Mouse (Mus musculus): ENCODE measurements around the gene Gm26920. TPM values are rescaled to one million over a fixed set of nuclear protein-coding genes. Genes with fewer than 3 reads are reported as not detected.

The Gm26920 gene
- polyA plus RNA-seq, 1 experiment from 2014 or later = not detected

DNA sequence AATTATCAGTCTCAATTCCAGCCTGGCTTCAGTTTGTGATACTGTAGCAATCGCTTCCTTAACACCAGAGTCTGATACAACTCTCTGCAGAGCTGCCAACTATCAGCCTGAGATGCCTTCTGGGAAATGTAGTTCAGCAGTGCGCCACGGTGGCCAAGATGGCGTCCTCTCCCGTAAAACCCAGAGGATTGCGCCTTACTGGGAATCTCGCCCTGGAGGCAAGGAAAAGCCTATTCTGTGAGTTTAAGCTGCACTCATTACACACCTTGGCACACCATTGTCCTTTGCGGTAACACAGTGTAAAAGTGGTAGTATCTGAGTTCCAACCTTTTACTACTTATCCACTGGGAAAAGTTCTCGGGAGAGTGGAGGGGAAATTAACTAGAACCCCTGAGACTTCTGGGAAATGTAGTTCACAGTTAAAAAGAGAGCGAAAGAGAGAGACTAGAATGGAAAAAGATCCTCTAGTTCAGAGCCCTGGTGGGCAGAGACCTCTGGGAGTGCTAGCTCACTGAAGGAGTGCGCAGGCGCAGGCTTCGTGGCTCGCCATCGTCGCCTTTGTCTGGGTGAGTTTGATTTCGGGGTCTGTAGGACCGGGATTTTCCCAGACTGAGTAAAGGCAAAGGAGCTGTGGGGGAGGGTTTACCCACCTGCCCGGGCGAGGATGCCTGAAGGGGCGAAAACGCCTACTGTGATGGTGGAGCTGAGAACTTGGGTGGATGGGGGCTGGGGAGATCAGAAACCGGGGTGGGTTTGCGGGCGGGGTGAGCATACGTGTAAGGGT lies 4.6 kb upstream of the Gm26920 start, which contains the start of gene Zfp260:
Gene Zfp260 (plus strand): TSS at position 132 of the 784 bp plus-strand sequence.
- under 1% methylated on average over 26 of the region's 26 CpGs for WGBS (ENCODE audit: insufficient replicate concordance)
- ATAC-seq (ENCODE audit: insufficient read depth) = peak; percentile 63
- H3K9ac ChIP-seq = peak within 1 kb of the TSS; percentile 54
- H3K27me3 ChIP-seq = no peaks in the 10 kb centered on the region
- no peaks in the 10 kb centered on the region for H3K9me3 ChIP-seq (replicated peaks)
- H3K27ac ChIP-seq (replicated peaks) = peak within 1 kb of the TSS; percentile 82
- H3K4me2 ChIP-seq = peak within 1 kb of the TSS; percentile 83
- H3K36me3 ChIP-seq (replicated peaks) = 0 out of 2 replicates have a peak, but pooled peaks cover 4% of the 10 kb centered on the region
- peaks cover 34% of the 10 kb centered on the region for H3K4me1 ChIP-seq (replicated peaks)
- H3K4me3 ChIP-seq (replicated peaks) = peak within 1 kb of the TSS; percentile 73

DNA sequence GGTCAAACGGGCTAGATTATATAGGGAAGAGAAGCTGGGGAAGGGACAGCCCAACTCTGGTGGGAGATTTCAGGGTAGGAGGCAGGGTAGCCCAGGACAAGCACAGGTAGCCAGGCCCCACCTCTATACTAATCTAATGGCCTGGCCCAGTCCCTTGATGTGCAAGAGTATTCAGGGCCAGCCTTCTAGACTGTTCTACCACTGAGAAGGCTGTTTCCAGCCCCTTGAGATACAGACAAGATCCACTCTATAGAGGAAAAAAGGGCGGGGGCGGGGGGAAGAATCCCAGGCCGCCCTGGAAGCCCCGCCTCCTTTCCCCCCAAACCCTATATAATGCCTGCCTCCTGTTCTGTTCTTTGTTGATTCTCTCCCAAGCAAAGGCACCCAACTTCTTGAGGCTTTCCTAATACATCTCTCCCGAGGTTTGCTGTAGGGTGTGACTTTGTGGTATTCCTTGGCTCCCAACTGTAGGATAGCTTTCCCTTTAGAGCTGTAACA lies 3.8 kb upstream of the Gm26920 start:
- H3K4me2 ChIP-seq = peak overlapping the region; percentile 83
- peaks cover 43% of the 10 kb centered on the region for H3K4me1 ChIP-seq (replicated peaks)
- H3K27me3 ChIP-seq = no peaks in the 10 kb centered on the region
- peak overlapping the region; percentile 73 for H3K4me3 ChIP-seq (replicated peaks)
- 0 out of 2 replicates have a peak overlapping the region, but pooled peaks have one; percentile 82 for H3K27ac ChIP-seq (replicated peaks)
- H3K36me3 ChIP-seq (replicated peaks) = no peaks in the 10 kb centered on the region
- WGBS (ENCODE audit: insufficient replicate concordance) = 65% methylated on average over 6 of the region's 6 CpGs
- H3K9me3 ChIP-seq (replicated peaks) = no peaks in the 10 kb centered on the region
- H3K9ac ChIP-seq = no peak overlapping the region
- ATAC-seq (ENCODE audit: insufficient read depth) = no peak

DNA sequence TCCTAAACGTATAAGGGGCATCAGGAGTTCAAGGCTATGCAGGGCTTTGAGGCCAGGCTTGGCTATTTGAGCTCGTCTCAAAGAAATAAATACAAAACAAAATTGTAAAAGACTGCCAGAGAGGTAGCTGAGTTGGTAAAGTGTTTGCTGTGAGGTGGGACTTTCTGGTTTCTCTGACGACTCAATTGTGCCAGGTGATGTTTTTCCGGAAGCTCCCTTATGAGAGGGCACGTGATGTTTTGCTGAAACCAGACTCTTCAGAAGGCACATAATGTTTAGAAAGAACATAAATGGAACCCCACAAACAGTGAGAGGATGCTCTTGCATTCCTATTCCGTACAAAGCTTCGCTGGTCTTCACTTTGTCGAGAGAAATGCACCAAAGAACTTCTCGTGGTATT lies 2.5 kb upstream of the Gm26920 start:
- Histone ChIP-seq H3K4me1 (replicated peaks) (peaks cover 39% of the 10 kb centered on the region), H3K9me3 (replicated peaks) (no peaks in the 10 kb centered on the region), H3K36me3 (replicated peaks) (no peaks in the 10 kb centered on the region), H3K4me3 (replicated peaks) (no peak overlapping the region), H3K27ac (replicated peaks) (no peak overlapping the region), H3K27me3 (no peaks in the 10 kb centered on the region), H3K4me2 (no peak overlapping the region), H3K9ac (no peak overlapping the region)
- ATAC-seq (ENCODE audit: insufficient read depth) = no peak
- 60% methylated on average over 9 of the region's 9 CpGs for WGBS (ENCODE audit: insufficient replicate concordance)

DNA sequence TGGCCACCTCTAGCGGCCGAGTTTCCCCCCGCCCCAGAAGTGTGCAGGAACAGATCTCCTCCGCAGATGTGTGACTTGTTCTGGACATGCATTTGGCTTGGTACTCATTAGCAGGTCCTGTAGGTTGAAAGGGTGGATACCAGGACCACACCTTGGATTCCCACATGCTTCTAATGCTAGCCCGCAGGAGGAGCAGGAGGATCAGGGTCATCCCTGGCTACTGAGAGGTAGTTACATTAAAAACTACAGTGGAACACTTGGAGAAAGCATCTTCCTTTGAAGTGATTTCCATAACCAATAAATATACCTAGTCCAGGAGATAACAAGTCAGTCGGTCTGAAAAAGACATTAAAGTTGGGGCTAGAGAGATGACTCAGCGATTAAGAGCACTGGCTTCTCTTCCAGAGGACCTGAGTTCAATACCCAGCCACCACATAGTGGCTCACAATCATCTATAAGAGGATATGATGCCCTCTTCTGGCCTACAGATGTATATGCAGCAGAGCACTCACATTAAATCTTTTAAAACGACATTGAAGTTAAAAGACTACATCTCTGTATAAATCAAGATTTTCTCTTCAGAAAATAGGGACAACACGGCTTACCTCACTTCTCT lies 868 bp upstream of the Gm26920 start:
- Histone ChIP-seq H3K27ac (replicated peaks) (peak overlapping the region; percentile 74), H3K4me3 (replicated peaks) (peak overlapping the region; percentile 64), H3K9me3 (replicated peaks) (no peaks in the 10 kb centered on the region), H3K4me1 (replicated peaks) (peaks cover 34% of the 10 kb centered on the region), H3K4me2 (peak overlapping the region; percentile 85), H3K27me3 (no peaks in the 10 kb centered on the region), H3K36me3 (replicated peaks) (0 out of 2 replicates have a peak, but pooled peaks cover 4% of the 10 kb centered on the region), H3K9ac (peak overlapping the region; percentile 15; the same call in 1 of the 2 replicates)
- 6% methylated on average over 9 of the region's 9 CpGs for WGBS (ENCODE audit: insufficient replicate concordance)
- no peak for ATAC-seq (ENCODE audit: insufficient read depth)

DNA sequence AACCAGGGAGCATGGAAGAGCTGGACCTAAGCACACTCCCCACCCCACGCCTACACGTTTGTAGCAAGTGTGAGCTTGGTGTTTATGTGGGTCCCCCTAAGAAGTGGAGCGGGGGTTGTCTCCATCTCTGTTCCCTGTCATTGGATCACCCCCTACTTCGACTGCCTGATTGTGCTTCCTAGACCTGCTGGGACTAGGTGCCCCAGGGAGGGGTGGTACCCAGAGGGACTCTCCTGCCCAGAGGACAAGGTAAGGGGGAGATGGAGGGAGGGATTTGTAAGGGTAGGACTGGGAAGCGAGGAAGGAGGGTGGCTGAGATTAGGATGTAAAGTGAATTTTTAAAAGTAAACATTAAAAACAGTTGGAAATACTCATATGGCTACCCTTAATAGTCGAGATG lies 805 bp downstream of the Gm26920 start:
- no peaks in the 10 kb centered on the region for H3K27me3 ChIP-seq
- no peak overlapping the region for H3K27ac ChIP-seq (replicated peaks)
- no peak for ATAC-seq (ENCODE audit: insufficient read depth)
- H3K9me3 ChIP-seq (replicated peaks) = no peaks in the 10 kb centered on the region
- peaks cover 27% of the 10 kb centered on the region for H3K4me1 ChIP-seq (replicated peaks)
- peak overlapping the region; percentile 85 for H3K4me2 ChIP-seq
- peak overlapping the region; percentile 64 for H3K4me3 ChIP-seq (replicated peaks)
- peaks cover 12% of the 10 kb centered on the region for H3K36me3 ChIP-seq (replicated peaks)
- peak overlapping the region; percentile 50 for H3K9ac ChIP-seq
- 21% methylated on average over 6 of the region's 6 CpGs for WGBS (ENCODE audit: insufficient replicate concordance)

DNA sequence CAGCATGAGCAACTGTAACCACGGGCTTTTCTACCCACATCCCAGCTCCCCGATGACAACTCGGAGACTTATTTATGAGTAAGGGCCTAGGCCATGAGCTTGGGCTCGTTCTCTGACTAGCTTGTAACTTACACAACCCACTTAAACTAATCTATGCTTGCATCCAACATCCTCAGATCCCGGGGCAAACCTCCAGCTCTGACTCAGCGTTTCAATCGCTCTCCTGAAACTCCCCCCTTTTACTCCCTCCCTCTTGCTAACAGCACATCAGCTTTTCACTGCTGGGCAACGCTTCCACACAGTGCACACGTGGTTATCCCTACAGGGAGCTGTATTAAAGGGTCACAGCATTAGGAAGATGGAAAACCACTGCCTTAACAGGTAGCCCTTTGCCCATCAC lies 3.7 kb downstream of the Gm26920 start:
- H3K4me3 ChIP-seq (replicated peaks) = no peak overlapping the region
- H3K4me1 ChIP-seq (replicated peaks) = peaks cover 19% of the 10 kb centered on the region
- no peaks in the 10 kb centered on the region for H3K9me3 ChIP-seq (replicated peaks)
- H3K4me2 ChIP-seq = no peak overlapping the region
- H3K27ac ChIP-seq (replicated peaks) = no peak overlapping the region
- no peak overlapping the region for H3K9ac ChIP-seq
- no peak for ATAC-seq (ENCODE audit: insufficient read depth)
- peaks cover 12% of the 10 kb centered on the region for H3K36me3 ChIP-seq (replicated peaks)
- no peaks in the 10 kb centered on the region for H3K27me3 ChIP-seq
- 69% methylated on average over 9 of the region's 9 CpGs for WGBS (ENCODE audit: insufficient replicate concordance)

DNA sequence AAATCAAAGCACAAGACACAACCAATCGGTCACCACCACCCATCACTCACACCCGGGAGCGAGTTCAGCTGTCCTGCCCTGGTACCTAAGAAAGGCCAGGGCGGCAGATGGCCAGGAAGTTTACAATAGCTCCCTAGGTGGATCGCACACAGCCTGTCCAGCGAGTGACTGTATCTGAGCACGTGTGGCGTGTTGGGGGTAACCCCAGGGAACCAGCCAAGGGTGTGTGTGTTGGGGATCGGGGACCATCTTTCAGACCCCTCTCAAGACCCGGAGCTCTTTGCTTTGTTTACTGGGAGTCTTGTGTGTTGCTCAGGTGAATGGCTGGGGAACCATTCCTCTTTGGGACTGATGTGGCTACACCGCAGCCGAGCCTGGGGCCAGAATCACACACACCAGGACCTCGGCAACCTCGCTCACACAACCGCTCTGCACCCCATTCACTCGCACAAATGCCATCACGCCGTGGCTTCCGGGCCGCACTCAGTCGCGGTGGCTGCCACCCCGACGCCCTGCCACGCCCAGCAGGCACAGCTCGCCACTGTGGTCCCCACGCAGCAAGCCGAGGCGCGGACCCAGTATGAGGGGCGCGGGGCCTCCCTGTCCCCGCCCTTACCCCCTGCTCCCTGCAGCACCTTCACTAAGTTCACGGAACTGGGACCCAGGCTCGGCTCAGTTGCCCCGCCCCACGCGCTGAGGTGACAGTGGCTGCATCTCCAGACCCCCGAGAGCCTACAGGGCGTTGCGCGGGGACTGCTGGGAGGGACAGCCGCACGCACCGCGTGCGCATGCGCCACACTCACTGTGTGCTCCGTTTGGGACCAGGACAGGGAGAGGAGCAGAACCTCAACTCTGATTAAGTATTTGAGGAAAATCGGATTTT lies 17.8 kb downstream of the Gm26920 start, which contains the start of gene Zfp82:
Gene Zfp82 (minus strand): TSS at position 755 of the 883 bp plus-strand sequence.
- H3K9ac ChIP-seq = peak within 1 kb of the TSS; percentile 68
- no peaks in the 10 kb centered on the region for H3K36me3 ChIP-seq (replicated peaks)
- ATAC-seq (ENCODE audit: insufficient read depth) = peak; percentile 93
- no peaks in the 10 kb centered on the region for H3K27me3 ChIP-seq
- H3K9me3 ChIP-seq (replicated peaks) = no peaks in the 10 kb centered on the region
- peak within 1 kb of the TSS; percentile 75 for H3K27ac ChIP-seq (replicated peaks)
- H3K4me2 ChIP-seq = peak within 1 kb of the TSS; percentile 97
- H3K4me3 ChIP-seq (replicated peaks) = peak within 1 kb of the TSS; percentile 83
- WGBS (ENCODE audit: insufficient replicate concordance) = 1% methylated on average over 50 of the region's 50 CpGs
- H3K4me1 ChIP-seq (replicated peaks) = peaks cover 18% of the 10 kb centered on the region

DNA sequence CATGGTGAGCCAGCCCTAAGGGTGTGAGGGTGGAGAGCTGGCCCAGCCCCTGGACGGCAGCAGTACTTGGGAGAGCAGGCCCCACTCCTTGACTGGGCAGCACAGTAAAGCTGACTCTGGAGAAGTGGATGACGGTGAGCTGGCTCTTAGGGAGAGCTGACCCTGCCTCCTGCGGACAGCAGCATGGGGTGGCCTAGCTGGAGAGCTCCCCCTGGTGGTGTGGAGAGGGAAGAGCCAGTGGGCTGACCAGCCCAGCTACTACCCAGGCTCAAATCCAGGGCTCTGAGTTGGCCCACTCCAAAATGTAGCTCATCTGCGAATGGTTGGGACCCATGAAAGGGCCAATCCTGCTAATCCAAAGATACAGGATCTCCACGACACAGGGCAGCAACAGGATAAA lies 25.6 kb downstream of the Gm26920 start:
- Histone ChIP-seq H3K4me1 (replicated peaks) (no peaks in the 10 kb centered on the region), H3K27ac (replicated peaks) (no peak overlapping the region), H3K27me3 (no peaks in the 10 kb centered on the region), H3K4me3 (replicated peaks) (no peak overlapping the region), H3K36me3 (replicated peaks) (peaks cover 4% of the 10 kb centered on the region; the same call in 1 of the 2 replicates), H3K9me3 (replicated peaks) (no peaks in the 10 kb centered on the region), H3K9ac (no peak overlapping the region), H3K4me2 (no peak overlapping the region)
- whole genome bisulfite sequencing (ENCODE audit: insufficient replicate concordance) = 75% methylated on average over 5 of the region's 5 CpGs
- ATAC-seq (ENCODE audit: insufficient read depth) = no peak

DNA sequence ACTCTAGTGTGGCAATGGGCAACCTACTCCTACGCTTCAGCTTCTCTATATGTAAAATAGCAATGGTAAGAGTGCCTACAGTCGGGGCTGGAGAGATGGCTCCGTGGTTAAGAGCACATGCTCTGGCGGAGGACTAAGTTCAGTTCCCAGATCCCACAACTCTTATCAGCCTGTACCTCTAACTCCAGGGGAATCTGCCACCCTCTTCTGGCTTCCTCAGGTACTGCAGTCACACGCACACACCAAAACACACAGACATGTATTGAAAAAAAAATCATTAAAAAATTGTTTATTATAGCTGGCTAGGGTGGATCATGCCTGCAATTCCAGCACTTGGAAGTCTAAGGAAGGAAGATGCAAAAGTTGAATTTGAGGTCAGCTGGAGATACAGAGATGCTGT lies 27.7 kb downstream of the Gm26920 start:
- Histone ChIP-seq H3K4me2 (no peak overlapping the region), H3K27ac (replicated peaks) (no peak overlapping the region), H3K9ac (no peak overlapping the region), H3K27me3 (no peaks in the 10 kb centered on the region), H3K36me3 (replicated peaks) (peaks cover 4% of the 10 kb centered on the region; the same call in 1 of the 2 replicates), H3K4me1 (replicated peaks) (no peaks in the 10 kb centered on the region), H3K9me3 (replicated peaks) (no peaks in the 10 kb centered on the region), H3K4me3 (replicated peaks) (no peak overlapping the region)
- 72% methylated on average over 5 of the region's 5 CpGs for WGBS (ENCODE audit: insufficient replicate concordance)
- ATAC-seq (ENCODE audit: insufficient read depth) = no peak

DNA sequence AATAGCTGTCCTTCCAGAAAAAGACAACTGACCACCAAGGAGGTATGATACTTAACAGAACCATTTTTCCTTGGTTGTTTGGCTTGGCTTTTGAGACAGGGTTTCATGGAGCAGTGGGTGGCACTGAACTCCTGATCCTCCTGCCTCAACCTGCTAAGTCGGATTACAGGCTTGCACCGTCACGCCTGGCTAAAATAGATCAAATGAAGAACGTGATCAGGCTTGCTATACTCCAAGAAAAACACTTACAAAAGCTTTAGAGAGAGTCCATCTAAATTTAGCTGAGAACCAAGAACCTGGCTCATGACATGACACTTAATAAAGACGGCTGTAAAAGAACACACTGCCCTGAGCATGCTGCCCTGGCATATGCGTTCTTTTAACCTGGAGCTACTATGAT lies 29.9 kb downstream of the Gm26920 start:
- ATAC-seq (ENCODE audit: insufficient read depth) = no peak
- H3K4me3 ChIP-seq (replicated peaks) = no peak overlapping the region
- no peak overlapping the region for H3K27ac ChIP-seq (replicated peaks)
- 76% methylated on average over 6 of the region's 6 CpGs for WGBS (ENCODE audit: insufficient replicate concordance)
- H3K36me3 ChIP-seq (replicated peaks) = peaks cover 12% of the 10 kb centered on the region
- no peak overlapping the region for H3K9ac ChIP-seq
- no peaks in the 10 kb centered on the region for H3K27me3 ChIP-seq
- H3K9me3 ChIP-seq (replicated peaks) = no peaks in the 10 kb centered on the region
- H3K4me2 ChIP-seq = no peak overlapping the region
- no peaks in the 10 kb centered on the region for H3K4me1 ChIP-seq (replicated peaks)

All from liver, embryonic 15.5 days (tissue).